Mouse (Mus musculus): ENCODE results near the gene Gm10718.
A peak's percentile ranks its signal among the peaks of the same experiment; 100 is the strongest.
"Not testable (repeated sequence)": the region's sequence is repeated elsewhere in the genome, so short reads cannot be mapped to it uniquely, and the experiment has no call there.

The Gm10718 gene

DNA sequence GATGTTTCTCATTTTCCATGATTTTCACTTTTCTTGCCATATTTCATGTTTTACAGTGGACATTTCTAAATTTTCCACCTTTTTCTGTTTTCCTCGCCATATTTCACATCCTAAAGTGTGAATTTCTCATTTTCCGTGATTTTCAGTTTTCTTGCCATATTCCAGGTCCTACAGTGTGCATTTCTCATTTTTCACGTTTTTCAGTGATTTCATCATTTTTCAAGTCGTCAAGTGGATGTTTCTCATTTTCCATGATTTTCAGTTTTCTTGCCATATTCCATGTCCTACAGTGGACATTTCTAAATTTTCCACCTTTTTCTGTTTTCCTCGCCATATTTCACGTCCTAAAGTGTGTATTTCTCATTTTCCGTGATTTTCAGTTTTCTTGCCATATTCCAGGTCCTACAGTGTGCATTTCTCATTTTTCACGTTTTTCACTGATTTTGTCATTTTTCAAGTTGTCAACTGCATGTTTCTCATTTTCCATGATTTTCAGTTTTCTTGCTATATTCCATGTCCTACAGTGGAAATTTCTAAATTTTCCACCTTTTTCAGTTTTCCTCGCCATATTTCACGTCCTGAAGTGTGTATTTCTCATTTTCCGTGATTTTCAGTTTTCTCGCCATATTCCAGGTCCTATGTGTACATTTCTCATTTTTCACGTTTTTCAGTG is at the start of gene Gm10718:
Gene Gm10718, plus strand, starts transcription at position 236 of the 673 bp plus-strand sequence.
- not testable (repeated sequence) for DNase-seq (ENCODE audit: low spot score)

- DNase-seq (ENCODE audit: low spot score) = not testable (repeated sequence)
Observed at GRCm38 (mm10) chr9:3000445-3000972, 22.8 kb upstream of the Gm10718 start, which contains the start of gene Gm10722. Gm10722 (plus strand) TSS chr9:3000922.

GRCm38 (mm10) chr9:3001006-3001405 is 22.3 kb upstream of the Gm10718 start:
- not testable (repeated sequence) for DNase-seq (ENCODE audit: low spot score)

DNA sequence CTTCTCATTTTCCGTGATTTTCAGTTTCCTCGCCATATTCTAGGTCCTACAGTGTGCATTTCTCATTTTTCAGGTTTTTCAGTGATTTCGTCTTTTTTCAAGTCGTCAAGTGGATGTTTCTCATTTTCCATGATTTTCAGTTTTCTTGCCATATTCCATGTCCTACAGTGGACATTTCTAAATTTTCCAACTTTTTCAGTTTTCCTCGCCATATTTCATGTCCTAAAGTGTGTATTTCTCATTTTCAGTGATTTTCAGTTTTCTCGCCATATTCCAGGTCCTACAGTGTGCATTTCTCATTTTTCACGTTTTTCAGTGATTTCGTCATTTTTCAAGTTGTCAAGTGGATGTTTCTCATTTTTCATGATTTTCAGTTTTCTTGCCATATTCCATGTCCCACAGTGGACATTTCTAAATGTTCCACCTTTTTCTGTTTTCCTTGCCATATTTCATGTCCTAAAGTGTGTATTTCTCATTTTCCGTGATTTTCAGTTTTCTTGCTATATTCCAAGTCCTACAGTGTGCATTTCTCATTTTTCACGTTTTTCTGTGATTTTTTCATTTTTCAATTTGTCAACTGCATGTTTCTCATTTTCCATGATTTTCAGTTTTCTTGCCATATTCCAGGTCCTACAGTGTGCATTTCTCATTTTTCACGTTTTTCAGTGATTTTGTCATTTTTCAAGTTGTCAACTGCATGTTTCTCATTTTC is 21.2 kb upstream of the Gm10718 start:
- DNase-seq (ENCODE audit: low spot score) = peak; percentile 97

DNA sequence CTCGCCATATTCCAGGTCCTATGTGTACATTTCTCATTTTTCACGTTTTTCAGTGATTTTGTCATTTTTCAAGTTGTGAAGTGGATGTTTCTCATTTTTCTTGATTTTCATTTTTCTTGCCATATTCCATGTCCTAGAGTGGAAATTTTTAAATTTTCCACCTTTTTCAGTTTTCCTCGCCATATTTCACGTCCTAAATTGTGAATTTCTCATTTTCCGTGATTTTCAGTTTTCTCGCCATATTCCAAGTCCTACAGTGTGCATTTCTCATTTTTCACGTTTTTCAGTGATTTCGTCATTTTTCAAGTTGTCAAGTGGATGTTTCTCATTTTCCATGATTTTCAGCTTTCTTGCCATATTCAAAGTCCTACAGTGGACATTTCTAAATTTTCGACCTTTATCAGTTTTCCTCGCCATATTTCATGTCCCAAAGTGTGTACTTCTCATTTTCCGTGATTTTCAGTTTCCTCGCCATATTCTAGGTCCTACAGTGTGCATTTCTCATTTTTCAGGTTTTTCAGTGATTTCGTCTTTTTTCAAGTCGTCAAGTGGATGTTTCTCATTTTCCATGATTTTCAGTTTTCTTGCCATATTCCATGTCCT is 20.5 kb upstream of the Gm10718 start, which contains the start of gene Gm11168:
Gene Gm11168, plus strand, starts transcription at position 553 of the 603 bp plus-strand sequence.
- DNase-seq (ENCODE audit: low spot score) = not testable (repeated sequence)

GRCm38 (mm10) chr9:3006179-3006578 is 17.2 kb upstream of the Gm10718 start:
- DNase-seq (ENCODE audit: low spot score) = not testable (repeated sequence)

GRCm38 (mm10) chr9:3006636-3007035 is 16.7 kb upstream of the Gm10718 start:
- peak; percentile 76 for DNase-seq (ENCODE audit: low spot score)

DNA sequence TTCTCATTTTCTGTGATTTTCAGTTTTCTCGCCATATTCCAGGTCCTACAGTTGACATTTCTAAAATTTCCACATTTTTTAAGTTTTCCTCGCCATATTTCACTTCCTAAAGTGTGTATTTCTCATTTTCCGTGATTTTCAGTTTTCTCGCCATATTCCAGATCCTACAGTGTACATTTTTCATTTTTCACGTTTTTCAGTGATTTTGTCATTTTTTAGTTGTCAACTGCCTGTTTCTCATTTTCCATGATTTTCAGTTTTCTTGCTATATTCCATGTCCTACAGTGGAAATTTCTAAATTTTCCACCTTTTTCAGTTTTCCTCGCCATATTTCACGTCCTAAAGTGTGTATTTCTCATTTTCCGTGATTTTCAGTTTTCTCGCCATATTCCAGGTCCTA is 16.1 kb upstream of the Gm10718 start:
- not testable (repeated sequence) for DNase-seq (ENCODE audit: low spot score)

DNA sequence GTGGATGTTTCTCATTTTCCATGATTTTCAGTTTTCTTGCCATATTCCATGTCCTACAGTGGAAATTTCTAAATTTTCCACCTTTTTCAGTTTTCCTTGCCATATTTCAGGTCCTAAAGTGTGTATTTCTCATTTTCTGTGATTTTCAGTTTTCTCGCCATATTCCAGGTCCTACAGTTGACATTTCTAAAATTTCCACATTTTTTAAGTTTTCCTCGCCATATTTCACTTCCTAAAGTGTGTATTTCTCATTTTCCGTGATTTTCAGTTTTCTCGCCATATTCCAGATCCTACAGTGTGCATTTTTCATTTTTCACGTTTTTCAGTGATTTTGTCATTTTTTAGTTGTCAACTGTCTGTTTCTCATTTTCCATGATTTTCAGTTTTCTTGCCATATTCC is 14.0 kb upstream of the Gm10718 start:
- not testable (repeated sequence) for DNase-seq (ENCODE audit: low spot score)

- not testable (repeated sequence) for DNase-seq (ENCODE audit: low spot score)
Observed at GRCm38 (mm10) chr9:3012054-3012621, 11.2 kb upstream of the Gm10718 start.

- not testable (repeated sequence) for DNase-seq (ENCODE audit: low spot score)
Observed at GRCm38 (mm10) chr9:3012733-3013279, 10.5 kb upstream of the Gm10718 start, which contains the start of gene Gm10721. Gm10721 (plus strand) TSS chr9:3013140.

GRCm38 (mm10) chr9:3015354-3015753 is 8.0 kb upstream of the Gm10718 start, which contains the start of gene Gm10720:
Gm10720 (plus strand) TSS chr9:3015654.
- DNase-seq (ENCODE audit: low spot score) = not testable (repeated sequence)

- not testable (repeated sequence) for DNase-seq (ENCODE audit: low spot score)
Observed at GRCm38 (mm10) chr9:3015896-3016295, 7.5 kb upstream of the Gm10718 start.

DNA sequence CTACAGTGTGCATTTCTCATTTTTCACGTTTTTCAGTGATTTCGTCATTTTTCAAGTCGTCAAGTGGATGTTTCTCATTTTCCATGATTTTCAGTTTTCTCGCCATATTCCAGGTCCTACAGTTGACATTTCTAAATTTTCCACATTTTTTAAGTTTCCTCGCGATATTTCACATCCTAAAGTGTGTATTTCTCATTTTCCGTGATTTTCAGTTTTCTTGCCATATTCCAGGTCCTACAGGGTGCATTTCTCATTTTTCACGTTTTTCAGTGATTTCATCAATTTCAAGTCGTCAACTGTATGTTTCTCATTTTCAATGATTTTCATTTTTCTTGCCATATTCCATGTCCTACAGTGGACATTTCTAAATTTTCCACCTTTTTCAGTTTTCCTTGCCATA is 6.2 kb upstream of the Gm10718 start, which contains the start of gene Gm10719:
Gene Gm10719, plus strand, starts transcription at position 301 of the 400 bp plus-strand sequence.
- DNase-seq (ENCODE audit: low spot score) = not testable (repeated sequence)

GRCm38 (mm10) chr9:3018944-3019343 is 4.4 kb upstream of the Gm10718 start:
- peak; percentile 19 for DNase-seq (ENCODE audit: low spot score)

DNA sequence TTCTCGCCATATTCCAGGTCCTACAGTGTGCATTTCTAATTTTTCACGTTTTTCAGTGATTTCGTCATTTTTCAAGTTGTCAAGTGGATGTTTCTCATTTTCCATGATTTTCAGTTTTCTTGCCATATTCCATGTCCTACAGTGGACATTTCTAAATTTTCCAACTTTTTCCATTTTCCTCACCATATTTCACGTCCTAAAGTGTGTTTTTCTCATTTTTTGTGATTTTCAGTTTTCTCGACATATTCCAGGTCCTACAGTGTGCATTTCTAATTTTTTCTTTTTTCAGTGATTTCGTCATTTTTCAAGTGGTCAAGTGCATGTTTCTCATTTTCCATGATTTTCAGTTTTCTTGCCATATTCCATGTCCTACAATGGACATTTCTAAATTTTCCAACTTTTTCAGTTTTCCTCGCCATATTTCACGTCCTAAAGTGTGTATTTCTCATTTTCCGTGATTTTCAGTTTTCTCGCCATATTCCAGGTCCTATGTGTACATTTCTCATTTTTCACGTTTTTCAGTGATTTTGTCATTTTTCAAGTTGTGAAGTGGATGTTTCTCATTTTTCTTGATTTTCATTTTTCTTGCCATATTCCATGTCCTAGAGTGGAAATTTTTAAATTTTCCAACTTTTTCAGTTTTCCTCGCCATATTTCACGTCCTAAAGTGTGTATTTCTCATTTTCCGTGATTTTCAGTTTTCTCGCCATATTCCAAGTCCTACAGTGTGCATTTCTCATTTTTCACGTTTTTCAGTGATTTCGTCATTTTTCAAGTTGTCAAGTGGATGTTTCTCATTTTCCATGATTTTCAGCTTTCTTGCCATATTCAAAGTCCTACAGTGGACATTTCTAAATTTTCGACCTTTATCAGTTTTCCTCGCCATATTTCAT is 3.3 kb upstream of the Gm10718 start:
- DNase-seq (ENCODE audit: low spot score) = peak; percentile 66

- peak; percentile 69 for DNase-seq (ENCODE audit: low spot score)
Observed at GRCm38 (mm10) chr9:3022316-3023008, 885 bp upstream of the Gm10718 start.

DNA sequence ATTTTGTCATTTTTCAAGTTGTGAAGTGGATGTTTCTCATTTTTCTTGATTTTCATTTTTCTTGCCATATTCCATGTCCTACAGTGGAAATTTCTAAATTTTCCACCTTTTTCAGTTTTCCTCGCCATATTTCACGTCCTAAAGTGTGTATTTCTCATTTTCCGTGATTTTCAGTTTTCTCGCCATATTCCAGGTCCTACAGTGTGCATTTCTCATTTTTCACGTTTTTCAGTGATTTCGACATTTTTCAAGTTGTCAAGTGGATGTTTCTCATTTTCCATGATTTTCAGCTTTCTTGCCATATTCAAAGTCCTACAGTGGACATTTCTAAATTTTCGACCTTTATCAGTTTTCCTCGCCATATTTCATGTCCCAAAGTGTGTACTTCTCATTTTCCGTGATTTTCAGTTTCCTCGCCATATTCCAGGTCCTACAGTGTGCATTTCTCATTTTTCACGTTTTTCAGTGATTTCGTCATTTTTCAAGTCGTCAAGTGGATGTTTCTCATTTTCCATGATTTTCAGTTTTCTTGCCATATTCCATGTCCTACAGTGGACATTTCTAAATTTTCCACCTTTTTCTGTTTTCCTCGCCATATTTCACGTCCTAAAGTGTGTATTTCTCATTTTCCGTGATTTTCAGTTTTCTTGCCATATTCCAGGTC is 770 bp downstream of the Gm10718 start:
- peak; percentile 65 for DNase-seq (ENCODE audit: low spot score)

DNA sequence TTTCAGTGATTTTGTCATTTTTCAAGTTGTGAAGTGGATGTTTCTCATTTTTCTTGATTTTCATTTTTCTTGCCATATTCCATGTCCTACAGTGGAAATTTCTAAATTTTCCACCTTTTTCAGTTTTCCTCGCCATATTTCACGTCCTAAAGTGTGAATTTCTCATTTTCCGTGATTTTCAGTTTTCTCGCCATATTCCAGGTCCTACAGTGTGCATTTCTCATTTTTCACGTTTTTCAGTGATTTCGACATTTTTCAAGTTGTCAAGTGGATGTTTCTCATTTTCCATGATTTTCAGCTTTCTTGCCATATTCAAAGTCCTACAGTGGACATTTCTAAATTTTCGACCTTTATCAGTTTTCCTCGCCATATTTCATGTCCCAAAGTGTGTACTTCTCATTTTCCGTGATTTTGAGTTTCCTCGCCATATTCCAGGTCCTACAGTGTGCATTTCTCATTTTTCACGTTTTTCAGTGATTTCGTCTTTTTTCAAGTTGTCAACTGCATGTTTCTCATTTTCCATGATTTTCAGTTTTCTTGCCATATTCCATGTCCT is 1.6 kb downstream of the Gm10718 start, which contains the start of gene Gm10717:
Gene Gm10717, plus strand, starts transcription at position 506 of the 556 bp plus-strand sequence.
- peak; percentile 53 for DNase-seq (ENCODE audit: low spot score)

Measured in urinary bladder, postnatal 14 days (tissue).